Mouse (Mus musculus) ES-Bruce4 (cell line): Measurements from ENCODE around the gene Pagr1b.

Experiments used
- CTCF ChIP-seq: IDR thresholded peaks from one replicate; pipeline ENCODE4 v1.8.1; 2011; ENCODE audit warnings: low read depth, low read length
- EP300 ChIP-seq: IDR thresholded peaks from 2 replicates; pipeline ENCODE4 v1.6.1; 2011; ENCODE audit warnings: low read depth, low read length; ENCODE audit not compliant: insufficient read depth
- POLR2A ChIP-seq: IDR thresholded peaks from one replicate; pipeline ENCODE4 v1.8.1; 2011; ENCODE audit warnings: low read length; ENCODE audit not compliant: insufficient read depth

- TF ChIP-seq CTCF (no peak), EP300 (no peak), POLR2A (no peak)
These were observed 9.4 kb upstream of the Pagr1b start for GRCm38 (mm10) chr7:127025556-127026160.
